Mouse (Mus musculus) olfactory bulb, adult 2 months (tissue): ENCODE measurements at regions not wholly inside any gene's neighbourhood (a gene's known extent, or its start where the extent isn't known, plus 50 kb on each side); places are given as distances from the start of the nearest gene placed in this dataset.

Experiments used
- CTCF ChIP-seq: fragments of 200-500 bp; IDR thresholded peaks from 2 replicates; pipeline ENCODE4 v1.5.1; 2012; ENCODE audit warnings: low read depth, mild to moderate bottlenecking, low read length, moderate library complexity; ENCODE audit not compliant: insufficient read depth
- POLR2A ChIP-seq: fragments of 200-500 bp; IDR thresholded peaks from 2 replicates; pipeline ENCODE4 v1.6.1; 2012; ENCODE audit warnings: mild to moderate bottlenecking, low read depth, low read length, moderate library complexity; ENCODE audit not compliant: insufficient read depth

DNA sequence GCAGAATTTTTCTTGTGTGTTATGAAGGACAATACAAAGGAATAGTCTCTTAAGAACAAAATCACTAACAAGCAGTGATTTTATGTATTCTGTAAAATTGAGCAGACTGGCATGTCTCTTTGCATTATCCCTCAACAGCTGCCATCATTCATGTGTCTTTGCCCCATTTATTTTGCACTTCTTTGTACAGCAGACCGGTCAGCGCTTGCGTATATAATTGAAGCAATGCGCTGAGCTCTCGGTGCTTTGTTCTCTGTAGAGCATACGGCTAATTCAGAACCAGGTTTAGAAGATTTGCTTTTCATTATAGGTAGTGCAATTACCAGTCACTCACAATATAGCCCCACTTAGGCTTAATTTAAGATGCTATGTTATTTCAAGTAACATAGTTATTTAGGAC, 173.1 kb upstream of the Ube2e3 start:
- no peak for TF ChIP-seq POLR2A
- no peak for TF ChIP-seq CTCF
